Mouse (Mus musculus) kidney, adult 2 months (tissue): ENCODE results near the gene Ofd1. TPM values are rescaled to one million over a fixed set of nuclear protein-coding genes. Genes with fewer than 3 reads are reported as not detected.

Source experiments
- DNase-seq: peaks from one replicate; pipeline ENCODE4 v3.0.0; 2021
- H3K27ac ChIP-seq: fragments of 200-500 bp; 2 replicates; pipeline ENCODE4 v1.5.1; 2012; ENCODE audit warnings: low read depth, low read length, control low read depth, inconsistent platforms; ENCODE audit not compliant: insufficient read depth
- H3K27me3 ChIP-seq: fragments of 200-500 bp; replicated peaks from 2 replicates; pipeline ENCODE4 v1.6.1; 2012; ENCODE audit warnings: mild to moderate bottlenecking, moderate library complexity, low read length, inconsistent platforms; ENCODE audit not compliant: control insufficient read depth, insufficient read depth
- H3K36me3 ChIP-seq: fragments of 200-500 bp; 2 replicates; pipeline ENCODE4 v1.6.1; 2012; ENCODE audit warnings: mild to moderate bottlenecking, moderate library complexity, low read length, inconsistent platforms; ENCODE audit not compliant: control insufficient read depth, insufficient read depth
- H3K4me1 ChIP-seq: fragments of 200-500 bp; 2 replicates; pipeline ENCODE4 v1.6.1; 2011; ENCODE audit warnings: low read length; ENCODE audit not compliant: control insufficient read depth, insufficient read depth
- H3K4me3 ChIP-seq: fragments of 200-500 bp; 2 replicates; pipeline ENCODE4 v1.5.1; 2011; ENCODE audit warnings: mild to moderate bottlenecking, low read depth, low read length, control low read depth; ENCODE audit not compliant: insufficient read depth
- CTCF ChIP-seq: fragments of 200-500 bp; conservative IDR thresholded peaks from 2 replicates; pipeline ENCODE4 v1.5.1; 2011; ENCODE audit warnings: low read depth, mild to moderate bottlenecking, control low read depth, low read length, moderate library complexity, mixed read lengths; ENCODE audit not compliant: insufficient read depth, insufficient read length
- POLR2A ChIP-seq: fragments of 200-500 bp; IDR thresholded peaks from one replicate; pipeline ENCODE4 v1.6.1; 2011; ENCODE audit warnings: low read depth, low read length, control low read depth
- WGBS: fragments of 180-500 bp; shearing (Covaris S2); methylation state at CpG from one replicate; pipeline ENCODE4 v1.1.7; 2018; 5-methylcytosine and 5-hydroxymethylcytosine counted together
- polyA plus RNA-seq: library from polyadenylated mRNA; depleted of rRNA; stranded (reverse); fragments of >200 nt; gene quantifications from 2 replicates; pipeline ENCODE4 v1.2.3, GENCODE M21; 2012; rRNA removed

The Ofd1 gene
- polyA plus RNA-seq, 1 experiment = 1.4 TPM

- Histone ChIP-seq H3K4me1 (no peaks in the 10 kb centered on the region), H3K27ac (no peak overlapping the region), H3K36me3 (no peaks in the 10 kb centered on the region), H3K27me3 (no peaks in the 10 kb centered on the region), H3K4me3 (no peak overlapping the region)
- WGBS = 81% methylated on average over 6 of the region's 6 CpGs
- TF ChIP-seq CTCF = no peak
- TF ChIP-seq POLR2A = no peak
- no peak for DNase-seq
Measured at GRCm38 (mm10) chrX:166348086-166348485, 92.4 kb downstream of the Ofd1 start.

DNA sequence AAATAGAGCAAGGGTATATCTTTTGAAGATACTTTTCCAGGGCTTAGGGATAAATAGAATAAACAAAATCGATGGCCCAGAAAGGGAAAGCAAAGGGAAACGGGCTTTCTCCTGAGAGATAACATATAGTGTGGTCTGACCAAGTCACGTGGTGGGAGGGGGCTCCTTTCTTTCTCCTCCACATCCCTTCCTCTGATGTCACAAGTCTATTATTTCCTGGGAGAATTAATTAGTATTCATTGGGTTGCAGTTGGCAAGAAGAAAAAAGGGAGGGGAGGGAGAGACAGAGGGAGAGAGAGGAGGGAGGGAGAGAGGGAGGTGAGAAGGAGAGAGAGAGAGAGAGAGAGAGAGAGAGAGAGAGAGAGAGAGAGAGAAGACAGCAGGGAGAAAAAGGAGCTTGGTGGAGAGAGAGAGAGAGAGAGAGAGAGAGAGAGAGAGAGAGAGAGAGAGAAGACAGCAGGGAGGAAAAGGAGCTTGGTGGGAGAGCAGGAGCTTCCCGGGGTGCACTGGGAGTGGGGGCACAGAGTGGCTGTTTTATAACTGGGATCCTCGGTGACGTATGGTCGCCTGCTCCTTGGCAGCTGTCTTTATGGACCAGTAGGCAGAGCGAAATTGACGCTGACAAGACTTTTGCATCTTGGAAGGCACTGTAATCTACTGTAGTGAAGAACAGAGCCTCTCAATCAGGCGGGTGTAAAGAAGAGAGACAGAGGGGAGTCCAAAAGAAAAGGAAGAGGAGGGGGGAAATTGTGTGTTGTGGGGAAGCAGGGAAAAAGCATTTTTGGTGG is 96.1 kb downstream of the Ofd1 start:
- H3K4me3 ChIP-seq = no peak overlapping the region
- no peaks in the 10 kb centered on the region for H3K4me1 ChIP-seq
- 15% methylated on average over 9 of the region's 10 CpGs for WGBS
- no peak for TF ChIP-seq POLR2A
- TF ChIP-seq CTCF = no peak
- no peak overlapping the region for H3K27ac ChIP-seq
- no peaks in the 10 kb centered on the region for H3K36me3 ChIP-seq
- H3K27me3 ChIP-seq = no peaks in the 10 kb centered on the region
- no peak for DNase-seq

DNA sequence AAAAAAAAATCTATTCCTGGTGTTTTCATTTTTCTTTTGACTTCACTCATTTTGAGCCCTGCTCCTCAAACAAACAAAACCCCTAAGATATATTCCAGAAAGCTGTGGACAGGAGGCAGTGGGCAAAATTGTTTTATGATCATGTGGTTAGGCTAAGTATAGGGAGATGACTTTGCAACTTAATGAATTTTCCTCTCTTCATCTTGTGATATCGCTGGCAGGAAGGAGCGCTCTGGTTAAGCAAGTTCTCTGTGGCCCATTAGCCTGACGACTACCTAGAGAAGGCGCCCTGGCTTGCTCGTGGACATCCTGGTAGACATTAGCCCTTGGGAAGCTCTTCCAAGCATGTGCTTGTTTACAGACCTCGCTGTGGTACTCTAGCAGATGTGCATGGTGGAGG is 98.7 kb downstream of the Ofd1 start:
- TF ChIP-seq POLR2A = no peak
- no peak for TF ChIP-seq CTCF
- no peaks in the 10 kb centered on the region for H3K4me1 ChIP-seq
- H3K36me3 ChIP-seq = no peaks in the 10 kb centered on the region
- H3K27ac ChIP-seq = no peak overlapping the region
- no peak overlapping the region for H3K4me3 ChIP-seq
- WGBS = 89% methylated on average over 6 of the region's 6 CpGs
- H3K27me3 ChIP-seq = no peaks in the 10 kb centered on the region
- no peak for DNase-seq

Other genes with a start within 250 kb of the Ofd1 start
- 4.7 and 6.5 TPM in 2 replicates for gene Gpm6b, start 201.8 kb downstream of the Ofd1 start, polyA plus RNA-seq
- 4.0 and 5.8 TPM in 2 replicates for gene Trappc2, start 130 bp downstream of the Ofd1 start, polyA plus RNA-seq
- gene Rab9, start 39.2 kb upstream of the Ofd1 start, polyA plus RNA-seq = 10.3 and 14.6 TPM in 2 replicates
- gene Tceanc, start 77.9 kb upstream of the Ofd1 start, polyA plus RNA-seq = 0.88 and 1.0 TPM in 2 replicates
- gene Egfl6, start 145.0 kb upstream of the Ofd1 start, polyA plus RNA-seq = 7.0 and 8.6 TPM in 2 replicates